Mouse (Mus musculus): ENCODE data around the gene Gm44502. TPM values are rescaled to one million over a fixed set of nuclear protein-coding genes. Genes with fewer than 3 reads are reported as not detected.

Gene Gm44502
- polyA plus RNA-seq, 1 experiment from 2014 or later, result not detected

GRCm38 (mm10) chr15:89377362-89377761 is 52.1 kb downstream of the Gm44502 start:
- Histone ChIP-seq H3K9ac (ENCODE audit: low read length) (no peak overlapping the region), H3K9me3 (replicated peaks; ENCODE audit: control insufficient read depth, low read length) (no peaks in the 10 kb centered on the region), H3K4me3 (ENCODE audit: low read depth, low read length) (no peak overlapping the region), H3K4me1 (ENCODE audit: control insufficient read depth, insufficient read depth, low read length) (peaks cover 6% of the 10 kb centered on the region; the same call in 1 of the 2 replicates), H3K4me2 (ENCODE audit: low read length) (no peak overlapping the region), H3K27me3 (replicated peaks; ENCODE audit: control insufficient read depth, insufficient read depth, low read length) (peaks cover 46% of the 10 kb centered on the region), H3K36me3 (ENCODE audit: control insufficient read depth, insufficient read depth, low read length) (peaks cover 6% of the 10 kb centered on the region), H3K27ac (ENCODE audit: low read depth, low read length) (no peak overlapping the region)
- DNase-seq (ENCODE audit: low spot score) (no peak), ATAC-seq (no peak)
- 6% methylated on average over 18 of the region's 18 CpGs for whole genome bisulfite sequencing

GRCm38 (mm10) chr15:89376957-89377356 is 52.5 kb downstream of the Gm44502 start, which contains the start of gene Tymp:
Gene Tymp, minus strand, starts transcription at chr15:89377039.
- no peak within 1 kb of the TSS for H3K4me2 ChIP-seq (ENCODE audit: low read length)
- H3K36me3 ChIP-seq (ENCODE audit: control insufficient read depth, insufficient read depth, low read length), result peaks cover 10% of the 10 kb centered on the region
- H3K4me1 ChIP-seq (ENCODE audit: control insufficient read depth, insufficient read depth, low read length), result peaks cover 6% of the 10 kb centered on the region; the same call in 1 of the 2 replicates
- no peaks in the 10 kb centered on the region for H3K9me3 ChIP-seq (replicated peaks; ENCODE audit: control insufficient read depth, low read length)
- ATAC-seq (no peak), DNase-seq (ENCODE audit: low spot score) (no peak)
- H3K27me3 ChIP-seq (replicated peaks; ENCODE audit: control insufficient read depth, insufficient read depth, low read length), result peaks cover 46% of the 10 kb centered on the region
- H3K9ac ChIP-seq (ENCODE audit: low read length), result no peak within 1 kb of the TSS
- H3K4me3 ChIP-seq (ENCODE audit: low read depth, low read length), result no peak within 1 kb of the TSS
- H3K27ac ChIP-seq (ENCODE audit: low read depth, low read length), result no peak within 1 kb of the TSS
- WGBS, result 18% methylated on average over 16 of the region's 16 CpGs

GRCm38 (mm10) chr15:89376040-89376439 is 53.5 kb downstream of the Gm44502 start:
- Histone ChIP-seq H3K4me2 (ENCODE audit: low read length) (no peak overlapping the region), H3K27me3 (replicated peaks; ENCODE audit: control insufficient read depth, insufficient read depth, low read length) (peaks cover 46% of the 10 kb centered on the region), H3K27ac (ENCODE audit: low read depth, low read length) (no peak overlapping the region), H3K4me1 (ENCODE audit: control insufficient read depth, insufficient read depth, low read length) (peaks cover 6% of the 10 kb centered on the region; the same call in 1 of the 2 replicates), H3K9ac (ENCODE audit: low read length) (no peak overlapping the region), H3K9me3 (replicated peaks; ENCODE audit: control insufficient read depth, low read length) (no peaks in the 10 kb centered on the region), H3K36me3 (ENCODE audit: control insufficient read depth, insufficient read depth, low read length) (peaks cover 19% of the 10 kb centered on the region), H3K4me3 (ENCODE audit: low read depth, low read length) (no peak overlapping the region)
- ATAC-seq, result no peak
- WGBS, result 78% methylated on average over 7 of the region's 7 CpGs
- DNase-seq (ENCODE audit: low spot score), result no peak

- Histone ChIP-seq H3K4me2 (ENCODE audit: low read length) (no peak overlapping the region), H3K4me1 (ENCODE audit: control insufficient read depth, insufficient read depth, low read length) (peaks cover 6% of the 10 kb centered on the region; the same call in 1 of the 2 replicates), H3K9me3 (replicated peaks; ENCODE audit: control insufficient read depth, low read length) (no peaks in the 10 kb centered on the region), H3K4me3 (ENCODE audit: low read depth, low read length) (no peak overlapping the region), H3K27ac (ENCODE audit: low read depth, low read length) (no peak overlapping the region), H3K9ac (ENCODE audit: low read length) (peak overlapping the region; percentile 84), H3K36me3 (ENCODE audit: control insufficient read depth, insufficient read depth, low read length) (peaks cover 30% of the 10 kb centered on the region), H3K27me3 (replicated peaks; ENCODE audit: control insufficient read depth, insufficient read depth, low read length) (peaks cover 38% of the 10 kb centered on the region)
- 91% methylated on average over 17 of the region's 17 CpGs for WGBS
- no peak for DNase-seq (ENCODE audit: low spot score)
- ATAC-seq, result no peak
Observed at GRCm38 (mm10) chr15:89374801-89375534, 54.5 kb downstream of the Gm44502 start.

GRCm38 (mm10) chr15:89374340-89374739 is 55.2 kb downstream of the Gm44502 start:
- Histone ChIP-seq H3K27ac (ENCODE audit: low read depth, low read length) (peak overlapping the region; percentile 93), H3K36me3 (ENCODE audit: control insufficient read depth, insufficient read depth, low read length) (peaks cover 36% of the 10 kb centered on the region), H3K4me1 (ENCODE audit: control insufficient read depth, insufficient read depth, low read length) (peaks cover 4% of the 10 kb centered on the region; the same call in 1 of the 2 replicates), H3K4me2 (ENCODE audit: low read length) (peak overlapping the region; percentile 87), H3K27me3 (replicated peaks; ENCODE audit: control insufficient read depth, insufficient read depth, low read length) (peaks cover 33% of the 10 kb centered on the region), H3K9me3 (replicated peaks; ENCODE audit: control insufficient read depth, low read length) (no peaks in the 10 kb centered on the region), H3K4me3 (ENCODE audit: low read depth, low read length) (peak overlapping the region; percentile 71), H3K9ac (ENCODE audit: low read length) (peak overlapping the region; percentile 84)
- ATAC-seq (no peak), DNase-seq (ENCODE audit: low spot score) (no peak)
- 48% methylated on average over 9 of the region's 9 CpGs for WGBS

GRCm38 (mm10) chr15:89373762-89374248 is 55.7 kb downstream of the Gm44502 start, which contains the start of gene Sco2:
Gene Sco2, minus strand, starts transcription at chr15:89373846.
- H3K4me1 ChIP-seq (ENCODE audit: control insufficient read depth, insufficient read depth, low read length), result peaks cover 2% of the 10 kb centered on the region; the same call in 1 of the 2 replicates
- under 1% methylated on average over 42 of the region's 42 CpGs for WGBS

GRCm38 (mm10) chr15:89373027-89373761 is 56.3 kb downstream of the Gm44502 start:
- peak overlapping the region; percentile 87 for H3K4me2 ChIP-seq (ENCODE audit: low read length)
- DNase-seq (ENCODE audit: low spot score) (peak; percentile 81), ATAC-seq (peak; percentile 84)
- H3K4me3 ChIP-seq (ENCODE audit: low read depth, low read length), result peak overlapping the region; percentile 71
- peaks cover 22% of the 10 kb centered on the region for H3K27me3 ChIP-seq (replicated peaks; ENCODE audit: control insufficient read depth, insufficient read depth, low read length)
- H3K9me3 ChIP-seq (replicated peaks; ENCODE audit: control insufficient read depth, low read length), result no peaks in the 10 kb centered on the region
- WGBS, result 3% methylated on average over 35 of the region's 35 CpGs
- peak overlapping the region; percentile 93 for H3K27ac ChIP-seq (ENCODE audit: low read depth, low read length)
- H3K9ac ChIP-seq (ENCODE audit: low read length), result peak overlapping the region; percentile 84
- peaks cover 2% of the 10 kb centered on the region; the same call in 1 of the 2 replicates for H3K4me1 ChIP-seq (ENCODE audit: control insufficient read depth, insufficient read depth, low read length)
- peaks cover 48% of the 10 kb centered on the region for H3K36me3 ChIP-seq (ENCODE audit: control insufficient read depth, insufficient read depth, low read length)

More at GRCm38 (mm10) chr15:89373762-89374248, 55.7 kb downstream of the Gm44502 start, which contains the start of gene Sco2:
- Histone ChIP-seq H3K27ac (ENCODE audit: low read depth, low read length) (peak within 1 kb of the TSS; percentile 93), H3K9me3 (replicated peaks; ENCODE audit: control insufficient read depth, low read length) (no peaks in the 10 kb centered on the region), H3K4me2 (ENCODE audit: low read length) (peak within 1 kb of the TSS; percentile 87), H3K9ac (ENCODE audit: low read length) (peak within 1 kb of the TSS; percentile 84), H3K27me3 (replicated peaks; ENCODE audit: control insufficient read depth, insufficient read depth, low read length) (peaks cover 28% of the 10 kb centered on the region), H3K36me3 (ENCODE audit: control insufficient read depth, insufficient read depth, low read length) (peaks cover 42% of the 10 kb centered on the region), H3K4me3 (ENCODE audit: low read depth, low read length) (peak within 1 kb of the TSS; percentile 71)
- peak; percentile 89 for ATAC-seq
- DNase-seq (ENCODE audit: low spot score), result peak; percentile 92

- H3K27ac ChIP-seq (ENCODE audit: low read depth, low read length), result no peak overlapping the region
- peaks cover 2% of the 10 kb centered on the region; the same call in 1 of the 2 replicates for H3K4me1 ChIP-seq (ENCODE audit: control insufficient read depth, insufficient read depth, low read length)
- peaks cover 54% of the 10 kb centered on the region for H3K36me3 ChIP-seq (ENCODE audit: control insufficient read depth, insufficient read depth, low read length)
- DNase-seq (ENCODE audit: low spot score) (no peak), ATAC-seq (no peak)
- H3K9me3 ChIP-seq (replicated peaks; ENCODE audit: control insufficient read depth, low read length), result no peaks in the 10 kb centered on the region
- H3K4me3 ChIP-seq (ENCODE audit: low read depth, low read length), result peak overlapping the region; percentile 71
- H3K4me2 ChIP-seq (ENCODE audit: low read length), result peak overlapping the region; percentile 87
- H3K9ac ChIP-seq (ENCODE audit: low read length), result 0 out of 2 replicates have a peak overlapping the region, but pooled peaks have one; percentile 84
- 89% methylated on average over 7 of the region's 7 CpGs for WGBS
- H3K27me3 ChIP-seq (replicated peaks; ENCODE audit: control insufficient read depth, insufficient read depth, low read length), result peaks cover 15% of the 10 kb centered on the region
Observed at GRCm38 (mm10) chr15:89372536-89372935, 57.0 kb downstream of the Gm44502 start.

Data from forebrain, embryonic 14.5 days (tissue).